Mouse (Mus musculus): Measurements from ENCODE around the gene Osbpl7. TPM values are rescaled to one million over a fixed set of nuclear protein-coding genes. Genes with fewer than 3 reads are reported as not detected.

The Osbpl7 gene
- total RNA-seq, 2 experiments from 2014 or later, result 14.2 to 23.5 TPM

Other genes with a start within 250 kb of the Osbpl7 start
- 22.2 and 53.3 TPM in 2 replicates for gene Nfe2l1, start 220.7 kb upstream of the Osbpl7 start, total RNA-seq (2014; fragmentation: Nextera tagmentation)
- 27.3 and 47.5 TPM in 2 replicates for gene Nfe2l1, start 220.7 kb upstream of the Osbpl7 start, total RNA-seq (2017)
- gene Copz2, start 200.8 kb upstream of the Osbpl7 start, total RNA-seq (2014; fragmentation: Nextera tagmentation), result not detected in 2 replicates
- 1.0 and 3.2 TPM in 2 replicates for gene Copz2, start 200.8 kb upstream of the Osbpl7 start, total RNA-seq (2017)
- gene Cdk5rap3, start 134.1 kb upstream of the Osbpl7 start, total RNA-seq (2014; fragmentation: Nextera tagmentation), result 31.9 and 56.8 TPM in 2 replicates
- 18.3 and 54.6 TPM in 2 replicates for gene Cdk5rap3, start 134.1 kb upstream of the Osbpl7 start, total RNA-seq (2017)
- gene Prr15l, start 122.5 kb upstream of the Osbpl7 start, total RNA-seq (2014; fragmentation: Nextera tagmentation), result not detected in 2 replicates
- gene Prr15l, start 122.5 kb upstream of the Osbpl7 start, total RNA-seq (2017), result not detected in 2 replicates
- gene Pnpo, start 106.6 kb upstream of the Osbpl7 start, total RNA-seq (2014; fragmentation: Nextera tagmentation), result 13.7 and 18.5 TPM in 2 replicates
- gene Pnpo, start 106.6 kb upstream of the Osbpl7 start, total RNA-seq (2017), result 25.9 and 29.0 TPM in 2 replicates
- gene Sp2, start 67.7 kb upstream of the Osbpl7 start, total RNA-seq (2014; fragmentation: Nextera tagmentation), result 15.5 and 16.1 TPM in 2 replicates
- 2.4 and 4.8 TPM in 2 replicates for gene Sp2, start 67.7 kb upstream of the Osbpl7 start, total RNA-seq (2017)
- gene Sp6, start 37.2 kb upstream of the Osbpl7 start, total RNA-seq (2014; fragmentation: Nextera tagmentation), result 0.28 TPM in 1 of 2 replicates, not detected in the other
- gene Sp6, start 37.2 kb upstream of the Osbpl7 start, total RNA-seq (2017), result 0.38 TPM in 1 of 2 replicates, not detected in the other
- gene Scrn2, start 20.7 kb upstream of the Osbpl7 start, total RNA-seq (2014; fragmentation: Nextera tagmentation), result 12.4 and 17.7 TPM in 2 replicates
- gene Scrn2, start 20.7 kb upstream of the Osbpl7 start, total RNA-seq (2017), result 26.1 and 32.6 TPM in 2 replicates
- 1.7 TPM in 1 of 2 replicates, not detected in the other for gene Lrrc46, start 9.2 kb upstream of the Osbpl7 start, total RNA-seq (2014; fragmentation: Nextera tagmentation)
- gene Lrrc46, start 9.2 kb upstream of the Osbpl7 start, total RNA-seq (2017), result 0.11 TPM in 1 of 2 replicates, not detected in the other
- gene Mrpl10, start 9.1 kb upstream of the Osbpl7 start, total RNA-seq (2014; fragmentation: Nextera tagmentation), result 38.6 and 49.6 TPM in 2 replicates
- 23.6 and 24.8 TPM in 2 replicates for gene Mrpl10, start 9.1 kb upstream of the Osbpl7 start, total RNA-seq (2017)
- gene Tbx21, start 64.7 kb downstream of the Osbpl7 start, total RNA-seq (2014; fragmentation: Nextera tagmentation), result 0.96 and 1.9 TPM in 2 replicates
- gene Tbx21, start 64.7 kb downstream of the Osbpl7 start, total RNA-seq (2017), result 0.30 and 0.61 TPM in 2 replicates
- gene Tbkbp1, start 100.9 kb downstream of the Osbpl7 start, total RNA-seq (2014; fragmentation: Nextera tagmentation), result 0.89 TPM in 1 of 2 replicates, not detected in the other
- 0.23 TPM in 2 replicates for gene Tbkbp1, start 100.9 kb downstream of the Osbpl7 start, total RNA-seq (2017)
- 185 and 196 TPM in 2 replicates for gene Kpnb1, start 137.3 kb downstream of the Osbpl7 start, total RNA-seq (2014; fragmentation: Nextera tagmentation)
- gene Kpnb1, start 137.3 kb downstream of the Osbpl7 start, total RNA-seq (2017), result 436 and 446 TPM in 2 replicates
- 32.5 and 34.5 TPM in 2 replicates for gene Npepps, start 230.0 kb downstream of the Osbpl7 start, total RNA-seq (2014; fragmentation: Nextera tagmentation)
- gene Npepps, start 230.0 kb downstream of the Osbpl7 start, total RNA-seq (2017), result 19.8 and 25.0 TPM in 2 replicates

Measured in megakaryocyte-erythroid progenitor cell, adult 5-6 weeks (primary cell).